Mouse (Mus musculus): Measurements from ENCODE around the gene Poll. TPM values are rescaled to one million over a fixed set of nuclear protein-coding genes. Genes with fewer than 3 reads are reported as not detected.

Poll gene
- polyA plus RNA-seq (2015; fragmentation: Illumina TruSeq; extraction: RNeasy Lipid Tissue Mini Kit (QIAGEN cat#74804); ENCODE audit: insufficient read depth, low replicate concordance), result 4.2 TPM

GRCm38 (mm10) chr19:45560153-45560890, at the start of gene Poll, which contains the start of gene Gm17018:
Gene Poll (minus strand): TSS chr19:45560531.
Gene Gm17018 (plus strand): TSS chr19:45560615.

Other genes with a start within 250 kb of the Poll start
- gene Btrc, start 196.8 kb downstream of the Poll start, polyA plus RNA-seq (2015; fragmentation: Illumina TruSeq; extraction: RNeasy Lipid Tissue Mini Kit (QIAGEN cat#74804); ENCODE audit: insufficient read depth, low replicate concordance), result 26.8 TPM
- 19.9 TPM for gene Gm17018, start 84 bp upstream of the Poll start, polyA plus RNA-seq (2015; fragmentation: Illumina TruSeq; extraction: RNeasy Lipid Tissue Mini Kit (QIAGEN cat#74804); ENCODE audit: insufficient read depth, low replicate concordance)
- gene Fbxw4, start 99.8 kb upstream of the Poll start, polyA plus RNA-seq (2015; fragmentation: Illumina TruSeq; extraction: RNeasy Lipid Tissue Mini Kit (QIAGEN cat#74804); ENCODE audit: insufficient read depth, low replicate concordance), result 17.9 TPM
- not detected for gene Fgf8, start 182.4 kb upstream of the Poll start, polyA plus RNA-seq (2015; fragmentation: Illumina TruSeq; extraction: RNeasy Lipid Tissue Mini Kit (QIAGEN cat#74804); ENCODE audit: insufficient read depth, low replicate concordance)
- gene Npm3, start 189.1 kb upstream of the Poll start, polyA plus RNA-seq (2015; fragmentation: Illumina TruSeq; extraction: RNeasy Lipid Tissue Mini Kit (QIAGEN cat#74804); ENCODE audit: insufficient read depth, low replicate concordance), result 63.2 TPM
- 206 TPM for gene Mgea5, start 223.3 kb upstream of the Poll start, polyA plus RNA-seq (2015; fragmentation: Illumina TruSeq; extraction: RNeasy Lipid Tissue Mini Kit (QIAGEN cat#74804); ENCODE audit: insufficient read depth, low replicate concordance)

All from spleen, adult 10 weeks (tissue).